In genomic region chr2:158629414-158629813, GRCm38 (mm10) we compare ENCODE assay signal across 10 mouse cellular contexts. TPM values are rescaled to one million over a fixed set of nuclear protein-coding genes. Genes with fewer than 3 reads are reported as not detected.
DNase-seq lines count a peak whose midpoint lies in the region; ATAC-seq and TF ChIP-seq lines count a peak whose summit lies in the region.
"Had no signal": no experiment of that assay in that cellular context is flagged by ENCODE, and none has a peak within 500 bp of the region (broad histone marks: within the 10 kb centered on the region; RNA-seq: fewer than 3 reads in every experiment).

No protein-coding gene starts in this region.

- peaks cover 3% of the 10 kb centered on the region; the same call in 1 of the 2 replicates for H3K36me3 ChIP-seq in kidney, adult 2 months (ENCODE audit: control insufficient read depth, insufficient read depth, low read length)
- peaks cover 67% of the 10 kb centered on the region for H3K36me3 ChIP-seq in kidney, embryonic 14.5 days (ENCODE audit: control insufficient read depth, insufficient read depth, low read length)
- peaks cover 76% of the 10 kb centered on the region for H3K36me3 ChIP-seq in limb, embryonic 10.5 days

- H3K9ac ChIP-seq in kidney, embryonic 14.5 days (ENCODE audit: low read depth, low read length), result no peak overlapping the region

- H3K4me2 ChIP-seq in kidney, embryonic 14.5 days (replicated peaks; ENCODE audit: low read depth, low read length), result no peak overlapping the region

- TF ChIP-seq POLR2A in kidney, adult 2 months (IDR thresholded peaks at IDR 0.05; ENCODE audit: low read depth, low read length), result no peak
- no peak for TF ChIP-seq POLR2A in bone marrow, adult 2 months (IDR thresholded peaks at IDR 0.05; ENCODE audit: borderline replicate concordance, control insufficient read depth, low read depth, low read length)

- no peaks in the 10 kb centered on the region for H3K27me3 ChIP-seq in kidney, adult 2 months (replicated peaks; ENCODE audit: control insufficient read depth, insufficient read depth, low read length)
- H3K27me3 ChIP-seq in kidney, embryonic 14.5 days (ENCODE audit: control insufficient read depth, insufficient read depth, low read length), result no peaks in the 10 kb centered on the region
- no peaks in the 10 kb centered on the region for H3K27me3 ChIP-seq in limb, embryonic 10.5 days (ENCODE audit: low read depth, poor library complexity, severe bottlenecking)

- H3K4me3 ChIP-seq in kidney, adult 2 months (ENCODE audit: insufficient read depth, low read depth, low read length), result no peak overlapping the region
- no peak overlapping the region for H3K4me3 ChIP-seq in kidney, embryonic 14.5 days (ENCODE audit: low read length)
- no peak overlapping the region for H3K4me3 ChIP-seq in bone marrow, adult 2 months (replicated peaks; ENCODE audit: control insufficient read depth, low read depth, low read length)
- no peak overlapping the region for H3K4me3 ChIP-seq in limb, embryonic 10.5 days

- H3K27ac ChIP-seq in kidney, adult 2 months (ENCODE audit: insufficient read depth, low read depth, low read length), result no peak overlapping the region
- H3K27ac ChIP-seq in kidney, embryonic 14.5 days (ENCODE audit: low read depth, low read length), result no peak overlapping the region
- no peak overlapping the region for H3K27ac ChIP-seq in bone marrow, adult 2 months (ENCODE audit: control insufficient read depth, insufficient read depth, low read depth, low read length, poor library complexity)
- no peak overlapping the region for H3K27ac ChIP-seq in limb, embryonic 10.5 days

- H3K9me3 ChIP-seq in kidney, embryonic 14.5 days (ENCODE audit: control insufficient read depth, low read length), result no peaks in the 10 kb centered on the region
- H3K9me3 ChIP-seq in limb, embryonic 10.5 days (replicated peaks), result no peaks in the 10 kb centered on the region

- TF ChIP-seq CTCF in kidney, adult 2 months (conservative IDR thresholded peaks at IDR 0.05; ENCODE audit: insufficient read depth, insufficient read length, low read depth, low read length), result peak; percentile 74
- peak; percentile 57 for TF ChIP-seq CTCF in bone marrow, adult 2 months (IDR thresholded peaks at IDR 0.05; ENCODE audit: control insufficient read depth, insufficient read depth, low read length)

- DNase-seq in CD4-positive, CD25-positive, alpha-beta regulatory T cell, adult 2 months (ENCODE audit: low read depth, low spot score), result peak; percentile 37
- DNase-seq in kidney, adult 2 months, result peak; percentile 34
- DNase-seq in limb, embryonic 10.5 days (ENCODE audit: low spot score), result peak; percentile 51
- DNase-seq in c-Kit-positive CD71-positive TER-119-positive erythroid progenitor cells, embryonic 14.5 days (ENCODE audit: low spot score), result no peak
- DNase-seq in ovary, postnatal 14 days (ENCODE audit: low spot score), result no peak
- DNase-seq: cerebellum, adult 8-10 months had no signal

- peaks cover 4% of the 10 kb centered on the region; the same call in 1 of the 2 replicates for H3K4me1 ChIP-seq in kidney, adult 2 months (ENCODE audit: control insufficient read depth, insufficient read depth, low read length)
- H3K4me1 ChIP-seq in kidney, embryonic 14.5 days (ENCODE audit: control insufficient read depth, insufficient read depth, low read length), result peaks cover 15% of the 10 kb centered on the region
- no peaks in the 10 kb centered on the region for H3K4me1 ChIP-seq in bone marrow, adult 2 months (ENCODE audit: control insufficient read depth, insufficient read depth, low read length)
- peaks cover 17% of the 10 kb centered on the region for H3K4me1 ChIP-seq in limb, embryonic 10.5 days

- ATAC-seq in CD4-positive, CD25-positive, alpha-beta regulatory T cell, adult 4 months, result no peak
- ATAC-seq in kidney, embryonic 14.5 days (ENCODE audit: low FRiP score, low TSS enrichment), result no peak

- WGBS in kidney, adult 2 months, result 76% methylated on average over 1 of the region's 1 CpGs
- WGBS in kidney, embryonic 14.5 days, result 69% methylated on average over 1 of the region's 1 CpGs
- WGBS in bone marrow, adult 2 months, result 90% methylated on average over 1 of the region's 1 CpGs
- 86% methylated on average over 1 of the region's 1 CpGs for WGBS in limb, embryonic 10.5 days

RNA-seq across cellular contexts. Expression of gene Actr5, which starts 4.7 kb away (rescaled TPM):
- 1 to 10 TPM; 2.1 to 2.9 TPM for polyA plus RNA-seq in CD4-positive, CD25-positive, alpha-beta regulatory T cell, adult 4 months (2017; shearing (Covaris generic))
- 6.2 and 6.4 TPM in 2 replicates for polyA plus RNA-seq in kidney, adult 2 months (2012; rRNA removed)
- 13.2 and 15.6 TPM in 2 replicates for polyA plus RNA-seq in kidney, embryonic 14.5 days (2014; fragmentation: Nextera tagmentation; extraction: Ambion mirVana)
- 10.9 and 12.9 TPM in 2 replicates for polyA plus RNA-seq in bone marrow, adult 2 months (2011; ENCODE audit: insufficient read depth, insufficient read length, low replicate concordance, missing spikeins)
- 13.8 and 16.2 TPM in 2 replicates for polyA plus RNA-seq in limb, embryonic 10.5 days (2016; fragmentation: Nextera tagmentation; extraction: Ambion mirVana)

RNA-seq across cellular contexts. Expression of gene Slc32a1, which starts 18.8 kb away (rescaled TPM):
- not detected for polyA plus RNA-seq in CD4-positive, CD25-positive, alpha-beta regulatory T cell, adult 4 months (2017; shearing (Covaris generic))
- not detected in 2 replicates for polyA plus RNA-seq in kidney, adult 2 months (2012; rRNA removed)
- 0.09 and 0.16 TPM in 2 replicates for polyA plus RNA-seq in kidney, embryonic 14.5 days (2014; fragmentation: Nextera tagmentation; extraction: Ambion mirVana)
- not detected in 2 replicates for polyA plus RNA-seq in bone marrow, adult 2 months (2011; ENCODE audit: insufficient read depth, insufficient read length, low replicate concordance, missing spikeins)
- not detected in 2 replicates for polyA plus RNA-seq in limb, embryonic 10.5 days (2016; fragmentation: Nextera tagmentation; extraction: Ambion mirVana)
- polyA plus RNA-seq: gonadal fat pad, adult 2 months had no signal

RNA-seq across cellular contexts. Expression of gene Ppp1r16b, which starts 35.8 kb away (rescaled TPM):
- polyA plus RNA-seq in CD4-positive, CD25-positive, alpha-beta regulatory T cell, adult 4 months (2017; shearing (Covaris generic)), result 100 to 1,000 TPM; 121 to 150 TPM
- polyA plus RNA-seq in kidney, adult 2 months (2012; rRNA removed), result 20.1 and 22.2 TPM in 2 replicates
- 16.6 and 17.3 TPM in 2 replicates for polyA plus RNA-seq in kidney, embryonic 14.5 days (2014; fragmentation: Nextera tagmentation; extraction: Ambion mirVana)
- polyA plus RNA-seq in bone marrow, adult 2 months (2011; ENCODE audit: insufficient read depth, insufficient read length, low replicate concordance, missing spikeins), result 3.8 and 5.3 TPM in 2 replicates
- polyA plus RNA-seq in limb, embryonic 10.5 days (2016; fragmentation: Nextera tagmentation; extraction: Ambion mirVana), result 4.4 TPM in 2 replicates

Comparison
In these comparisons a context has a peak if more than half of its experiments do, and no peak if none do; other contexts are left out.
1. DNase-seq: peak in CD4-positive, CD25-positive, alpha-beta regulatory T cell, adult 2 months (single experiment), kidney, adult 2 months (single experiment) and limb, embryonic 10.5 days (single experiment); none in c-Kit-positive CD71-positive TER-119-positive erythroid progenitor cells, embryonic 14.5 days (single experiment) and ovary, postnatal 14 days (single experiment).